Mouse (Mus musculus): ENCODE data around the gene Pcyt2.

- no peak for TF ChIP-seq POLR2A (IDR thresholded peaks at IDR 0.05; ENCODE audit: borderline replicate concordance, extremely low read depth, low read depth, low read length)
- no peak for TF ChIP-seq CTCF (IDR thresholded peaks at IDR 0.05; ENCODE audit: insufficient read depth, low read length)
Measured at GRCm38 (mm10) chr11:120643601-120643987, 25.9 kb upstream of the Pcyt2 start, which contains the start of gene Pycr1.
